Mouse (Mus musculus) right cerebral cortex, adult 18-20 months (tissue): ENCODE data around the gene Foxn3.
A peak's percentile ranks its signal among the peaks of the same experiment; 100 is the strongest.

Experiments used
- DNase-seq: peaks from one replicate; pipeline ENCODE4 v3.0.0; 2022; ENCODE audit warnings: mixed read lengths

Gene Foxn3

DNA sequence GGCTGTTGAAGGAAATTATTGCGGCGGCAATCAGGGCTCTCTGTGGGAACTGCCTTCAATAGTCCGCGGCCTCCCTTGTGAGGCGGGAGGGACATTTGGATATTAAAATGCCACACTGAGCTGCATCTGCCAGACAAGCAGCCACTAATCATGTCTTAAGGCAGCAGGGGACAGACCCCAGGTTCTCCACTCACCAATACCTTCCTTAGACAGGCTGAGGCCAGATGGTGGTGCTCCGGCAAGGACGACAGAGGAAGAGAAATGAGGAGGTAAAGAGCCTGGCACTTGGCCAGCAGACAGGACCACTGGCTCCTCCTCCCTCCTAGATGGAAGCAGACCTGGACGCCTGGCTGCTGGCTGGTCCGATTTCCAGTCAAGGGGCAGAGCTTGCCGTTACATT lies 409.7 kb downstream of the Foxn3 start:
- DNase-seq, result no peak

DNA sequence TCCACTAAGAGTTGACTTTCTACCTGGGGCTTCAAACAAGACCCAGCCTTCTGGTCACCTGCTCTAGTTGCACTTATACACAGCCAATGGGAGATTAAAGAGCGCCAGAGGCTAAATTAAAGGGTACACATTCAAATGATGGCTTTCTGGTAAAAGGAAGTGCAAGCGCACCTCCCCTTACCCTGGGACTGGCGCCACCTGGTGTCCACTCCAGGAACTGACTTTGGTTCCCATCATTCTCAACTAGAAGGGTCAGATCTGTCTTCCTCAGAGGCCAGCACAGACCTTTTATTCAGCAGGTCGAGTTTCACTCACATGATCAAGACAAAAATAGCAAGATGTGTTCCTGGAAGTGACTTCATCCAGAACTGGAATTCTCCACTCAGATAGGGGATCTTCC lies 413.3 kb downstream of the Foxn3 start:
- DNase-seq, result peak; percentile 20

DNA sequence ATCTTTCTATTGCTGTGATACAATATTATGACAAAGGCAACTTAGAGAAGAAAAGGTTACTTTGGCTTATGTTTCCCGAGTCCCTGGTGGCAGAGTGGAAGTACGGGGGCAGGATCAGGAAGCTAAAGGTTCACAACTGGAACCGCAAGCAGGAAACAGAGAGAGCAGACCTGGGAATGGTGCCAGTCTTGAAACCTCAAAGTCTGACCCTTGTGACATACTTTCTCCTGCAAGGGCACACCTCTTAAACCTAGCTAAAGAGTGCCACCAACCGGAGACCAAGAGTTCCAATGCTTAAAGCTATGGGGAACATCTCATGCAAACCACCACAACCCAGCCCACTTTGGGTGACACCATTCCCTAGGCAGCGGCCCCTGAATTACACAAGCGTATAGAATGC lies 414.2 kb downstream of the Foxn3 start:
- DNase-seq, result no peak
